Mouse (Mus musculus): ENCODE measurements around the gene Cstb.
A peak's percentile ranks its signal among the peaks of the same experiment; 100 is the strongest.

Gene Cstb

DNA sequence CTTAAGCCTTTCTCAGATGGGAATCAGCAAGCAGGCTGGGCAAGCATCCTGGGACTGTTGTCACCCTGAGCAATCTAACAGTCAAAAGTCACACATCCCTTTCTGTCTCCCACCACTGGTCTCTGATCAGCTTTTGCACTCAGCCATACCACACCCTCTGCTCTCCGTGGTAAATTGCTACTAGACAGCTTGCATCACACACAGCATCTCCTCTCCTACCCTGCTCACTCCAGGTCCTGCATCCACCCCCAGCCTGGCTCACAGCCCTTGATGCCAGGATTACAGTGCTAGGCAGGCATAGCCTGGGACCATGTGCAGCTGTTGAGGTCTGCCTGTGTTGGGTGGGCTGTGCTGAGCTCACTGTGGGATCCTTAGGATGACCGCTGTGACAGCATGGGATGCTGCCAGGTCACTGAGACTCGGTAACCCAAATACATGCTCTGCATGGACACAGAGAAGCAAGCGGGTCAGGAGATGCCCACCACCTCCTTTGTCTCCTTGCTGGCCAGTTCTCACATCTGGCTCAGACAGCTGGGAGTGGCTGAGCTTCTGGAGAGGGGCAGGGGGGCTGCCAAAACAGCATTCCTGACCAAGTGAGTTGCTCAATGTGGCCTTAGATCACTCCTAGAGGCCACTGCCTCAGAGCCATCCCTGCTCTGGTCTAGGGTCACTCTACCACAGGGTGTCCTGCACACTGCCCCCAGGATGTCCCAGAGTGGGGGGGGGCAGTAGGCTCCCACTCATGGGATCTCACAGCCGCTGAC lies 33.1 kb downstream of the Cstb start:
- DNase-seq (ENCODE audit: low read depth, low spot score): no peak

DNA sequence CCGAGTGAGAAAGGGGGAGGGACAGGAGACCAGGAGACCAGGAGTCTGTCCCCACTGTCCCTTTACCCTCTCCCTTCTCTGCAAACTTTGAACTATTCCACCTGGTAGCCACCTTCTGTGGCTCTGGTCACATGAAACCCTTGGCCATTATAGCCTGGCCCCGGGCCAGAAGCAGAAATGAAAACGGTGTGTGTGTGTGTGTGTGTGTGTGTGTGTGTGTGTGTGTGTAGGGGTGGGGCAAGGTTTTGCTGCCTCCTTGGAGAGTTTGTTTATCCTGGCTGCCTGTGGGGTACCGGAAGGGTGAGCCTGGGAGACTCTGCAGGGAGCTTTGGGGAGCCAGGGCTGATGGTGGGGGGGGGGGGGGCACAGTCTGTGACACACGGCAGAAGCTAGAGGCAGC lies 35.0 kb downstream of the Cstb start:
- DNase-seq (ENCODE audit: low read depth, low spot score): no peak

DNA sequence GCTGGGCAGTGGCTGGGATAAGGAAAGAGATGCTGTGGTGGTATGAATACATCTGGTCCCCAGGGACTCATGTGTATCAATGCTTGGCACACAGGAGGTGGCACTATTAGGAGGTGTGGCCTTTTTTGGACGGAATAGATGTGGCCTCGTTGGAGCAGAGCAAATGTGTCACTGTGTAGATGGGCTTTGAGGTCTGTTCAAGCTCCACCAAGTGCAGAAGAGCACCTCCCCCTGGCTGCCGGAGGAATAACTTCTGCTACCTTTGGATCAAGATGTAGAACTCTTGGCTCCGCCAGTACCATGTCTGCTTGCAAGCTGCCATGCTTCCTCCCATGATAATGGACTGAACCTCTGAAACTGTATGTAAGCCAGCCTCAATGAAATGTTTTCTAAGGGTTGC lies 36.3 kb downstream of the Cstb start:
- DNase-seq (ENCODE audit: low read depth, low spot score): peak; percentile 61

DNA sequence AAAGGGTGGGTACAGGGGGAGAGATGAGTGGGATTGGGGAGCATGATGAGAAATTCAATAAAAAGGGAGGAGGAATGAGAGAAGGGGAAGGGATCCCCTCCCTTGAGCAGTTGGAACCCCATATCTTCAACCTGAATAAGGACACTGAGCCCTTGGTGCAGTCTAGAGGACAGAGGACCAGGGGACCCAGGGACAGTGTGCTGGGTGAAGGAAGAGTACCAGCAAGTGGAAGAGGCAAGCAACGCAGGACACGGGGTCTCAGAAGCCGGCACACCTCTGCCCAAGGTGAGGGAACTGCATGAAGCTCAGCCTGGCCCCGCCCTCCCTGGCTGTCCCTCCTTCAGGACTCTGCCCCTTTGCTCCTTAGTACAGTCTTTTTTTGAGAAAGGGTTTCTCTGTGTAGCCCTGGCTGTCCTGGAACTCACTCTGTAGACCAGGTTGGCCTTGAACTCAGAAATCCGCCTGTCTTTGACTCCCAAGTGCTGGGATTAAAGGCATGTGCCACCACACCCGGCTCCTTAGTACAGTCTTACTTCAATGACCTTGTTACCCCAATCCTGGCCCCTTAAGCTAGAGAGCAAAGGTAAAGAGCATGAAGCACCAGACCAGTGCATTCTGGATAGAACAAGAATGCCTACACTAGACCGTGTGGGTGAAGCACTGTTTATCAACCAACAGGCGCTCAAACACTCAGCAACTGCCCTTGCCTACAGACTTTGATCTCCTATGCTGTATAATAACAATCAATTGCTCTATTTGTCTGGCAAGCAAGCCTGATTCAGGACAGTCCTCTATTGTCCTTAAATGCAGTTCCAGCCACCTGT lies 37.7 kb downstream of the Cstb start:
- DNase-seq (ENCODE audit: low read depth, low spot score): peak; percentile 89

DNA sequence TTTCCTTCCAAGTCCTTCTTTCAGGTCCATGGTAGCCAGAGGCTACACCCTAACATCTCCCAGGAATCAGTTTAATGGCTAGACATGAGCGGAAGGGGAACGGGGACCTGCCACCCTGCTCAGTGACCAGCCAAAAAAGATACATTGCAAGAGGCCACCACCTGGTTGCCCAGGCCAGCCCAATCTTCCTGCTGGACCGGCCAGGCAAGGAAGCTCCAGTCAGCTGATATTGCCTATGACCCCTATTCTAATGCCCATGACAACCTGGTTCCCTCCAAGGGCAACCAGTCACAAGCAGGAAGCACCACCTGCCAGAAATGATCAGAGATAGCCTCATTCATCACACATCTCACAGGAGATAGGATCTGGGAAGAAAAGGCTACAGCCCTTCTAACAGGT lies 38.3 kb downstream of the Cstb start:
- peak; percentile 37 for DNase-seq (ENCODE audit: low read depth, low spot score)

DNA sequence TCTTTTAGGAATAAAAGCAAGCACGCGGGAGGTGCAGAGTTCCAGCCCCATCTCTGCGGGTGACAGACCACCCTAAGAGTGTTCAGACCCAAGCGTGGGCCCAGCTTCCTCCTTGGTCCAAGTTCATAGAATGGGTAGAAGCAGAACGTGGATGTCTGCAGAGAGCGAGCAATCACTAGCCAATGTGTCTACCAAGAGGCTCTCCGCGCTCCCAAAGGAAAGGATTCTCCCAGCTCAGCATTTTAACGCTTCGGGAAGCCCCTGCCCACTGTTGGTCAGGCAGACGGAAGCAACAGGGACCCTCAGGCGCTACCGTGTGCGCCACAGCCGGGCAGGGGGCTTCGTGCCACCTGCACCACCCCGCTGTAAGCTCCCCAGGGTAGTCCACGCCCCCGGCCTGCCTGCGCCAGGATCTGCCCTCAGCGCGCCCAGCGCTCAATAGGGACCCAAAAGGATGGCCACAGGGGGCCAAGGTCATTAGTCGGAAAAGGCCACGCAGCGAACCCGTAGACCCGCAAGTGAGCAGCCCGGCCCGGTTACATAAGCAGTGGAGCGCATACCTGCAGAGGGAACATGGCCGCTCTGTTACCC lies 38.8 kb downstream of the Cstb start:
- peak; percentile 39 for DNase-seq (ENCODE audit: low read depth, low spot score)

DNA sequence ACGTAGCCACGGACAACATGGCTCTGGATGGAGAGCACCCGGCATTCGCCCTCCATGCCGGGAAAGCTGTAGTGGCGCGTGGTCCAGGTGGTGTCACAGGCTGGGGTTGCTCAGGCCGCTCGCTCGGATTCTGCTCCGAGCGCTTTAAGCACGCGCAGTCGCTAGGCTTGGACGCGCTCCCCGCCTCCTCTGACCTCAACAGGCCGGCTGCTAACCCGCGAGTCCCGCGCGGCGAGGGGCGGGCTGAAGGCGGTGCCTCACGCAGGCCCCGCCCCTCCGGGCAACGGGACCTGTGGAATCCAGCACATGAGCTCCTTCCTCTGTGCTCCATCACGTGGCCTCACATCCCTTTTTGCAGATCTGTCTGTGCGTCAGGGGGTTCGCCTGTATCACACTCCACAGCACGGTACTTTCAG lies 39.3 kb downstream of the Cstb start, which contains the start of gene Pdxk:
TSS of gene Pdxk (minus strand) at position 184 of the 416 bp plus-strand sequence.
- peak; percentile 98 for DNase-seq (ENCODE audit: low read depth, low spot score)

DNA sequence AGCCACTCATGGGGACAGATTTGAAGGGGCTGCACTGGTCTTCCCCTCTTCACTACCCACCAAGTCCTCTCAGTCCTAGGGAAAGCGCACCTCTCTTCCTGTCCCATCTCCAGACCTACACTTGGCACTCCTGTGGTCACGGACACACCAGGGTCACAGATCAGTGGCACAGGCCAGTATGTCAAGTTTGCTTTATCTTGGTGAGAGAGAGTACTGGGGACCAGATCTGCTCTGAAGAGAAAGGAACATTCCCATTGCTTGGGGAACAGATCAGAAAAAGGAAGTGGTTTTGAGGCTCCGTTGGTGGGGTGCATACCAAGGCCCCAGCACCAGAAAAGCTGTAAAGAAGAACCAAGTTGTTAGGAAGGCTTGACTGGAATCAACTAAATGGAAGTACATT lies 40.0 kb downstream of the Cstb start:
- no peak for DNase-seq (ENCODE audit: low read depth, low spot score)

DNA sequence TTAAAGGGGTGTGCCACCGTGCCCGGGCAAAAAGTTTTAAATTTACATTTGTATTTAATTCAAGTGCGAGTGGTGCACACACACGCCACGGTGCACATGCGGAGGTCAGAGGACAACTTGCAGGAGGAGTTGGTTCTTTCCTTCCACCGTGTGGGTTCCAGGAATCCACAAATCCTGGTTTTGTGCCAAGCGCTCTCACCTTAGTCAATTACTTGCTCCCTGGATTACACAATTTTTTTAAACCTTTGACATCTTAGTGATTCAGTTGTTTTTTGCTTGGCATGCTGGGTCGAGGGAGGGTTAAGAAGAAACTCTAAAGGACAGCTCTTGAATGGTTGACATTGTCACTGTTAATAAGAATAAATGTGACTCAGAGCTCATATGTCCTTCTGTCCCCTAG lies 41.2 kb downstream of the Cstb start:
- no peak for DNase-seq (ENCODE audit: low read depth, low spot score)

DNA sequence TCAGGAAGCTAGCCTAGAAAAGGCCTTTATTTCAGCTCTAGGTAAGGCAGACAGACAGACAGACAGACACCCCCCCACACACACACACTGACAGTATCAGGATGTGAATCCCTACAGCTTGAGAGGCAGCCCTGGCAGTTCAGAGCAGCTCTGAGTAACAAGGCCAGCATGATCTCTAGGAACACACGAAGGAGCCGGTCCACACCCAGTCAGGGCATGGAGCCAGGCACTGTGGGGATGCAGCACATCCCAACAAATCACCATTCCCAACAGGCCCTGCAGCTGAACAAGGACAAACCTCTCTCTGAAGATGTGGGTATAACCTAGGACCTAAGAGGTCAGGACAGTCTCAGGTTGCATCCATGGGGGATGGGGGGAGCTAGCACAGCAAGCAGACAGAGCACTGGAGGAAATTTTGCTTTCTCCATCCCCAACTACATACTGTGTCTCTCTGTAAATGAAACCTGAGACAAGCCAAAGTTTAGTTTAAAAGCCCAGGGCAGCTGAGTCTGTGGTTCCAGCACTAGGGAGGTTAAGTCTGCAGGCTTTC lies 42.4 kb downstream of the Cstb start:
- no peak for DNase-seq (ENCODE audit: low read depth, low spot score)

DNA sequence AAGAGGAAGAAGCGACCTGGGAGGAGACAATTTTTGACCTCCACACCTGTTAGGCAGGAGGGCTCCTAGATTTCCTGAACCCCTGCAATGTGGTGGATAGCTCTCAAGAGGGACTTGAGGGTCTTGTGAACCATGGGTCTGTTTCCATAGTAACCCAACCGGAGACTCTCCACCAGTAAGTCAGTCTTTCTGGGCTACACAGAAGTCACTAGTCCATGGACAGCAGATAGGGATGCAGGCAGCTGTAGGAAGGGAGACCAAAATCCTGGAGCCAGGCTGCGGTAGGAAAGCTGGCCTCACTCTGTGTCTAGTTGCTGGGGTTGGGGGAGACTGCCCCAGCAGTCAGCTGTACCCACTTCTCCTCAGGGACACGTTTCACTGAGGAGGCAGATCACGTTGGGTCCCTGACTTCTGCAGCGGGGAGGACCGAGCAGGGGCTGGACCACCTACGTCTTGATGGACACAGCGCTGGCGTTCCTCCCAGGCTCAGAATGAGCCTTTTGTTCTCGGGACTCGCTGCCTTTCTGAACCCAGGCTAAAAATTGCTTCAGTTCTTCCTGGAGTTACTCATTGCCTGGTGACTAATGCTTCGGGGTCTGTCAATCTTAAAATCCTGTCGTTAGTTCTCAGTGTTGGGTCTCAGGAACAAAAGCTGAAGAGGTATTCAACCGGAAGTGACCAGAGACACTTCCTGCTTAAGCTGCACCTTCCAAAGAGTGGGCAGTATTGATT lies 45.3 kb downstream of the Cstb start:
- no peak for DNase-seq (ENCODE audit: low read depth, low spot score)

DNA sequence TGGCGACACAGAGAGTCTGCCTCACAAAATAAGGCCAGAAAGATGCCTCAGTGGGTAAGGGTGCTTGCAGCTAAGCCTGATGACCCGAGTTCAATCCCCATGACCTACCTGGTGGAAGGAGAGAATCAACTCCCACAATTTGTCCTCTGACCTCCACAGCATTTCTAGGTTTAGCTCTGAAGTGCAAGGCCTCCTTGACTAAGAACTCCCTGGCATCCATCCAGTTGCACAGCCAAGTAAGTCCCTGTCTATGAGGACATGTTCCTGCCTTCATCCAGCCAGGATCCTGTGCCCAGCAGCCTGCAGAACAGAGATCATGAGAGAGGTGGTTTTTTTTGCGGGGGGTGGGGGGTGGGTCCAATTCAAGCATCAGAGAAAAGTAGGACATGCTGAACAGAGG lies 46.6 kb downstream of the Cstb start:
- no peak for DNase-seq (ENCODE audit: low read depth, low spot score)

DNA sequence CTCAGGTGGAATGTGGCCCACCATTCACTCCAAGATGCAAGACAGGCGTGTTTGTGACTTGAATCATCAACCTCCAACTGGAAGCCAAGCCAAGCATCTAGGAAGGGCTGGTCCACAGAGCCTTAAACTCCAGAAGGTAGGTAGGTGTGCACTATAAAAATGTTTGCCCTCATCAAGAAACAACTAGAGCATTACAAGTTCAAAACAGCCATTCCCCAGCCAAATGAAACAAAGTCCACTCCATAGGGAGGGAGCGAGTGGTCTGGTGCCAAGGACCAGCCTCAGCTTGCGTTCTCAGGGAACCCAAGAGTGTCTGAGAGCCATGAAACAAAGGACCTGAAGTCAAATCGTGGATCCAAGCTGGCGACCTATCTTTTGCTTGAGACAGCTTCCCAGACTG lies 48.0 kb downstream of the Cstb start:
- no peak for DNase-seq (ENCODE audit: low read depth, low spot score)

DNA sequence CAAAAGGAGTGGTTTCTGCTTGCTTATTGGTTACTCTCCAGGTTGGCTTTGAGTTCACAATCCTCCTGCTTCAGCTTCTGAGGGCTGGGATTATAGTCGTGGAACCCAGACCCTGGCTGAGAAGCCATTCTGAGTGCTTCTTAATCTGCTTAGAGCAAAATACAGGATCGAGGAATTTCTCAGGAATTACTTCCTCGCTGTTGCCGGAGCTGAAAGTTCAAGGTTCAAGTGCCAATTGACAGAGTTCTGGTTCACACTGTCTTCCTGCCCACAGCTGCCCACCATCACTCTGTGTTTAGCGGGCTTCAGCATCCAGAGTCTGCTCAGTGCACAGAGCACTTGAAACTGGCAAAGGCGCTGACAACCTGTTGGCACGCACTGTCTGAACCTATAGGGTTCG lies 49.3 kb downstream of the Cstb start:
- DNase-seq (ENCODE audit: low read depth, low spot score): no peak

DNA sequence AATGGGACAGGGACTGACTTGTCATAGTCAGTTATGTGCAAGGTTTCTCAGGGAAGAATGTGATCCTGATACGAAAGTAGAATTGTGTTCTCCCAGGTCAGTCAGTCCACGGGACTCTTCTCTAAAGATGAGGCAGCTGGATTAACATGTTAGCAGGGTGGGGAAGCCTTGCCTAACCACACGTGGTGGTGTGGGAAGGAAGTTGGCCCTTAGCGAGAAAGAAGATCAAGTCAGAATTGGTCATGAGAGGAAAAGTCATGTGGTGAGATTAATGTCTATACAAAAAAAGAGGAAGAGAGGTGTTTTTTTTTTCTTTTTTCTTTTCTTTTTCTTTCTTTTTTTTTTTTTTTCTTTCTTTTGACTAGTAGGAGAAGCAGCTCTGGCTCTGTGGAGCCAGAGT lies 51.4 kb downstream of the Cstb start:
- no peak for DNase-seq (ENCODE audit: low read depth, low spot score)
